Mouse (Mus musculus) bone marrow, adult 2 months (tissue): Measurements from ENCODE around the gene Gm765. TPM values are rescaled to one million over a fixed set of nuclear protein-coding genes. Genes with fewer than 3 reads are reported as not detected.

Experiments
- H3K27ac ChIP-seq: fragments of 200-500 bp; 2 replicates; pipeline ENCODE4 v1.5.1; 2012; ENCODE audit warnings: low read depth, mild to moderate bottlenecking, control low read depth, inconsistent platforms, low read length; ENCODE audit not compliant: control insufficient read depth, poor library complexity, insufficient read depth
- H3K4me1 ChIP-seq: fragments of 200-500 bp; 2 replicates; pipeline ENCODE4 v1.6.1; 2011; ENCODE audit warnings: low read length; ENCODE audit not compliant: control insufficient read depth, insufficient read depth
- H3K4me3 ChIP-seq: fragments of 200-500 bp; replicated peaks from 2 replicates; pipeline ENCODE3; 2011; ENCODE audit warnings: mild to moderate bottlenecking, low read depth, low read length, control low read depth; ENCODE audit not compliant: control insufficient read depth
- CTCF ChIP-seq: fragments of 200-500 bp; IDR thresholded peaks from 2 replicates; pipeline ENCODE4 v1.5.1; 2011; ENCODE audit warnings: low read length, control low read depth; ENCODE audit not compliant: control insufficient read depth, insufficient read depth
- POLR2A ChIP-seq: fragments of 200-500 bp; IDR thresholded peaks from 2 replicates; pipeline ENCODE4 v1.6.1; 2011; ENCODE audit warnings: low read depth, mild to moderate bottlenecking, control low read depth, low read length, borderline replicate concordance; ENCODE audit not compliant: control insufficient read depth
- WGBS: fragments of 180-500 bp; shearing (Covaris S2); methylation state at CpG from one replicate; pipeline ENCODE4 v1.1.7; 2018; 5-methylcytosine and 5-hydroxymethylcytosine counted together
- polyA plus RNA-seq: library from polyadenylated mRNA; stranded (reverse); fragments of >200 nt; gene quantifications from 2 replicates; pipeline ENCODE4 v1.2.4, GENCODE M21; 2011; ENCODE audit warnings: low replicate concordance; ENCODE audit not compliant: missing spikeins, insufficient read depth, insufficient read length

The Gm765 gene
- not detected in 2 replicates for polyA plus RNA-seq

- 75% methylated on average over 5 of the region's 5 CpGs for WGBS
- no peak within 1 kb of the TSS for H3K4me3 ChIP-seq
- no peak for TF ChIP-seq CTCF
- TF ChIP-seq POLR2A: no peak
- no peak within 1 kb of the TSS for H3K27ac ChIP-seq
- no peaks in the 10 kb centered on the region for H3K4me1 ChIP-seq
These were observed at the start of gene Gm765 for GRCm38 (mm10) chr6:98342654-98343053. Gm765 (minus strand) TSS chr6:98342754.

GRCm38 (mm10) chr6:98385487-98385886 lies 42.9 kb upstream of the Gm765 start:
- Histone ChIP-seq H3K27ac (no peak overlapping the region), H3K4me1 (no peaks in the 10 kb centered on the region), H3K4me3 (no peak overlapping the region)
- WGBS: 75% methylated on average over 8 of the region's 8 CpGs
- TF ChIP-seq CTCF: no peak
- no peak for TF ChIP-seq POLR2A

DNA sequence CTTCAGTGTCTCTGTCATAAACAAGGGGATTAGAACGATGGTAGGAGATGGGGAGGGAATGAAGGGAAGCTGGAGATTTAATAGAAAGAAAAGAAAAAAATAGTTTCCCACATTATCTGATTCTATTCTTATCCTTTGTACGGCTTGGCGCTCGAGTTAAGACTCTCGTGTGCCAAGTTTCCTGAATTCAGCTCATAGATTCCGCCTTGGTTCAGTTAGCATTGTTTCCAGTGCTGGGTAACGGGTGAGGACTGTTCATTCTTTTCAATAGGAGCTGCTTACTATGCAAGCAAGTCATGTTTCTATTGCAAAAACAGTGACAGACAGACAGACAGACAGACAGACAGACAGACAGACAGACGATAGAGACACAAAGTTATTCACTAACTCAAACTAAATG lies 41.9 kb upstream of the Gm765 start:
- Histone ChIP-seq H3K27ac (no peak overlapping the region), H3K4me1 (no peaks in the 10 kb centered on the region), H3K4me3 (no peak overlapping the region)
- 44% methylated on average over 8 of the region's 8 CpGs for WGBS
- TF ChIP-seq POLR2A (no peak), CTCF (no peak)

- no peak for TF ChIP-seq CTCF
- no peak for TF ChIP-seq POLR2A
- Histone ChIP-seq H3K4me3 (no peak overlapping the region), H3K27ac (no peak overlapping the region), H3K4me1 (no peaks in the 10 kb centered on the region)
- 30% methylated on average over 6 of the region's 6 CpGs for WGBS
These were observed 40.9 kb upstream of the Gm765 start for GRCm38 (mm10) chr6:98383411-98383810.

DNA sequence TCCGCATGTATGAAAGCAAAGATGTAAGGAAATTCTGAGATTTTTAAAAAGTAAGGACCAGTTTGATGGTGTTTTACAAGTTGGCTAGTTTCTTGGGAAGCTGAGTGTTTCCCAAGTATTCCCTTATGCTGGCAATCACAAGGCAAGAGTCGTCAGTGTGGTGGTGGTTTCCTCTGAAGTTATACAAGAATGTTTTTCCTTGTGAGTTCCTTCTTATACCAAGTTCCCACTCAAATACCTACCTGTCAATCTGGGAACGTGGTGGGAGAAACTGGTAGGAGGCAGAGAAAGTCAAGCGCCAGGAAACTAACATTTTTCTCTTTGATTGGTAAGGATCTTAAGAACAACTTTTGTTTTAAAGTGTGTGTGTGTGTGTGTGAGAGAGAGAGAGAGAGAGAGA lies 23.6 kb upstream of the Gm765 start:
- no peaks in the 10 kb centered on the region for H3K4me1 ChIP-seq
- TF ChIP-seq CTCF (no peak), POLR2A (no peak)
- H3K4me3 ChIP-seq: no peak overlapping the region
- WGBS: 65% methylated on average over 4 of the region's 4 CpGs
- no peak overlapping the region for H3K27ac ChIP-seq

DNA sequence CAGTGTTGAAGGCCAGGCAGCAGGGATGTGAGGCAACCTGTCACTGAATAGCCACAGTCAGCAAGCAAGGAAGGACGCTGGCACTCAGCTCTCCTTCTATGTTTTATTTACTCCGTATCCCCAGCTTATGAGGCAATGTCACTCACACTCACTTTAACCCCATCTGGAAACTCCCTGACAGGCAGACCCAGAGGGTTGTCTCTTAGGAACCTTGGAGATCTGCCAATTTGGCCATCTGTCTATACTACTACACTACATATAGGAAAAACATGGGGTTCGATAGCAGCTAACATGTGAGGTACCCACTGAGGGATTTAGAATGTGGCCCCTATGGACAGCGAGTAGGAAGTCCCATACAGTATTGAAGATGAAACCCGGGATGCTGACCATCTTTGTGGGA lies 12.7 kb upstream of the Gm765 start:
- Histone ChIP-seq H3K4me1 (no peaks in the 10 kb centered on the region), H3K4me3 (no peak overlapping the region), H3K27ac (no peak overlapping the region)
- 85% methylated on average over 5 of the region's 5 CpGs for WGBS
- no peak for TF ChIP-seq POLR2A
- no peak for TF ChIP-seq CTCF

- WGBS: 87% methylated on average over 3 of the region's 3 CpGs
These were observed 10.7 kb upstream of the Gm765 start for GRCm38 (mm10) chr6:98353285-98353684.

DNA sequence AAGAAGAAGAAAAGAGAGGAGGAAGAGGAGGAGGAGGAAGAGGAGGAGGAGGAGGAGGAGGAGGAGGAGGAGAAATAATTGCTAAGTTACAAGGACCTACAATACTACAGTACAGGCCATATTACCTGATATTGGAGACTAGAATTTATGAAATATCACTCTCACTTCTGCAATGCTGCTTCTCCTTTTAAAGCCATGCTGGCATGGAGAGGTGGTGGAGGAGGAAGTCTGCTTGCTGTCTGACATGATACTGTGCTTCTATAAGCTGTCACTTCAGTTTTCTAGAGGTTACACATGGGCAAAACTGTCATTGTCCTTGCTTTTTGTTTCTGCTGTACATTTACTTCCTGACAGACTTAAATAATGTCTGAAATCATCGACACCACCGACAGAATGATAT lies 9.8 kb downstream of the Gm765 start:
- 48% methylated on average over 2 of the region's 2 CpGs for WGBS
- TF ChIP-seq CTCF (no peak), POLR2A (no peak)

More at GRCm38 (mm10) chr6:98353285-98353684, 10.7 kb upstream of the Gm765 start:
- H3K4me3 ChIP-seq: no peak overlapping the region
- no peaks in the 10 kb centered on the region for H3K4me1 ChIP-seq
- TF ChIP-seq CTCF (no peak), POLR2A (no peak)
- H3K27ac ChIP-seq: no peak overlapping the region

GRCm38 (mm10) chr6:98311659-98312058 lies 30.9 kb downstream of the Gm765 start:
- TF ChIP-seq POLR2A: no peak
- no peak for TF ChIP-seq CTCF
- H3K27ac ChIP-seq: no peak overlapping the region
- H3K4me1 ChIP-seq: no peaks in the 10 kb centered on the region
- H3K4me3 ChIP-seq: no peak overlapping the region
- WGBS: 80% methylated on average over 5 of the region's 5 CpGs

More for the DNA sequence above, 9.8 kb downstream of the Gm765 start:
- H3K4me3 ChIP-seq: no peak overlapping the region
- H3K4me1 ChIP-seq: no peaks in the 10 kb centered on the region
- no peak overlapping the region for H3K27ac ChIP-seq

GRCm38 (mm10) chr6:98307647-98308046 lies 34.9 kb downstream of the Gm765 start:
- H3K27ac ChIP-seq: no peak overlapping the region
- H3K4me3 ChIP-seq: no peak overlapping the region
- WGBS: 73% methylated on average over 3 of the region's 3 CpGs
- H3K4me1 ChIP-seq: no peaks in the 10 kb centered on the region
- TF ChIP-seq CTCF: no peak
- no peak for TF ChIP-seq POLR2A
